Mouse (Mus musculus): ENCODE measurements around the gene Tmprss12. TPM values are rescaled to one million over a fixed set of nuclear protein-coding genes. Genes with fewer than 3 reads are reported as not detected.

Gene Tmprss12
- not detected in 2 replicates for polyA plus RNA-seq (2012)

DNA sequence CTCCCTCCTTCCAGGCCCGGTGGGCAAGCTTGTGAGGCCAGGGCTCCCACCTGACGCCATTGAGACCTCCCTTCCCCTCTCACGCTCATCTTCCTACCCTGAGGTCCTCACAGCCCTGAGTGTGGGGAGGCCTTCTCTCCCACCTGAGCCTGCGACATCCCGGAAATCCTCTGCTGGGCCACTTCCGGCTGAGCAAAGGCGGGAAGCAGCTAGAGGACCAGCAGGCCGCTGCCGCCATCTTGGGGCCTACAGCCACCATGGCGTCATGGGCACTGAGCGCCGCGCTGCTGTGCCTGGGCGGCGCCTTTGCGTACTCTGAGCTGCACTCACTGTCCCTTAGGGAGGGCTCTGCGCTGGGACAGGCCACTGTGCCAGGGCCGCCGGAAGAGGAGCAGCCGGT is at the start of gene Tmprss12:
TSS of gene Tmprss12 (plus strand) at position 212 of the 400 bp plus-strand sequence.

GRCm38 (mm10) chr15:100304019-100304991 is 23.7 kb downstream of the Tmprss12 start, which contains the start of gene Mettl7a1:
Gene Mettl7a1, plus strand, starts transcription at chr15:100304140.

DNA sequence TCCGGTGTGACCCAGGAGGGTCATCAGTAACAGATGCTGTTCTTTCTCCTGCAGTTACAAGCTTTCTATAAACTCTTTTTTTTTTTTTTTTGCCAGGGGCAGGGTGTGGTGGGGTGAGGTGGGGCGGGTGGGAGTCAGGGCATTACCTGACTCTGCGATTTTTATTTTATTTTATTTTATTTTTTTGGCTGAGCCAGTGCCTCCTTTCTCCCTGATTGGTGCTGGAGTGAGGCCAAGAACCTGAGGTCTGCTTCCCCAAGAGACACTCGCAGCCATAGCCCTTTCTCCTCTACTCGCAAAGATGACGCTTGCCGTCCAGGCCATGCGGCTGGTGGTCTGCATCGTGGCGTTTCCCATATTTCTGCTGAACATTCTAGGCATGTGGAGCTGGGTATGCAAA is 54.0 kb downstream of the Tmprss12 start, which contains the start of gene Mettl7a3:
TSS of gene Mettl7a3 (plus strand) at position 301 of the 400 bp plus-strand sequence.

Other genes starting within 250 kb of the Tmprss12 start
- gene Dip2b, start 242.2 kb upstream of the Tmprss12 start, polyA plus RNA-seq (2012): 2.2 and 2.7 TPM in 2 replicates
- 65.3 and 69.3 TPM in 2 replicates for gene Atf1, start 53.0 kb upstream of the Tmprss12 start, polyA plus RNA-seq (2012)
- 66.1 and 85.3 TPM in 2 replicates for gene Mettl7a1, start 23.3 kb downstream of the Tmprss12 start, polyA plus RNA-seq (2012)
- not detected in 2 replicates for gene Mettl7a3, start 54.1 kb downstream of the Tmprss12 start, polyA plus RNA-seq (2012)
- gene Methig1, start 72.3 kb downstream of the Tmprss12 start, polyA plus RNA-seq (2012): not detected in 2 replicates
- gene Mettl7a2, start 72.4 kb downstream of the Tmprss12 start, polyA plus RNA-seq (2012): not detected in 2 replicates
- gene Higd1c, start 83.7 kb downstream of the Tmprss12 start, polyA plus RNA-seq (2012): not detected in 2 replicates
- 0.02 TPM in 1 of 2 replicates, not detected in the other for gene Gm5475, start 141.3 kb downstream of the Tmprss12 start, polyA plus RNA-seq (2012)
- 2.4 and 3.1 TPM in 2 replicates for gene Slc11a2, start 144.2 kb downstream of the Tmprss12 start, polyA plus RNA-seq (2012)
- 58.4 and 60.8 TPM in 2 replicates for gene Letmd1, start 188.2 kb downstream of the Tmprss12 start, polyA plus RNA-seq (2012)
- gene Csrnp2, start 214.7 kb downstream of the Tmprss12 start, polyA plus RNA-seq (2012): 1.3 TPM in 2 replicates